Mouse (Mus musculus): ENCODE data around the gene Ap4e1.
A peak's percentile ranks its signal among the peaks of the same experiment; 100 is the strongest.

The Ap4e1 gene

DNA sequence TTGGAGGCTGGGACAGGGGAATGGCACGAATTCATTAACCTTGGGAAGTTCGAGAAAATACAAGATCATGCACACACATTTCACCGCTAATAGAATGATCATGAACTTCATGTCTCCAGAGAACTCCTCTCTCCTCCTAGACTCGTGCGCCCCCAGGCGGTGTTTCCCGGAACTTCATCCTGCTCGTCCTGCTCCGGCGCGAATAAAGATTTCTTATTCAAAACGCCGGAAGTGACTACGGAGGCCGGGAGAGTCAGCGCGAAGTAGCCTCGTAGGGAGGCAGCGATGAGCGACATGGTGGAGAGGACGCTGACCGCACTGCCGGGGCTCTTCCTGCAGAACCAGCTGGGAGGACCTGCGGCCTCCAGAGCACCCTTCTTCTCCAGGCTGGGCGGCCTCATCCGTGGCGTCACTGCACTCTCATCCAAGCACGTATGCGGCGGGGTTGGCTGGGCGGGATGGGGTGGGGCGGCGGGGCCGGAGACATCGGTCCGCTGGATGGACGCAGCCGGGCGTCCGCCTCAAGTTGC is at the start of gene Ap4e1:
Gene Ap4e1, plus strand, starts transcription at position 249 of the 530 bp plus-strand sequence.
- peak; percentile 86 for DNase-seq (ENCODE audit: low spot score)

GRCm38 (mm10) chr2:126961696-126962095 is 46.8 kb upstream of the Ap4e1 start:
- no peak for DNase-seq (ENCODE audit: low spot score)

GRCm38 (mm10) chr2:126977428-126977827 is 31.1 kb upstream of the Ap4e1 start:
- DNase-seq (ENCODE audit: low spot score): no peak

GRCm38 (mm10) chr2:126983221-126983620 is 25.3 kb upstream of the Ap4e1 start:
- DNase-seq (ENCODE audit: low spot score): no peak

GRCm38 (mm10) chr2:126989919-126990318 is 18.6 kb upstream of the Ap4e1 start:
- no peak for DNase-seq (ENCODE audit: low spot score)

GRCm38 (mm10) chr2:126992742-126993141 is 15.8 kb upstream of the Ap4e1 start:
- no peak for DNase-seq (ENCODE audit: low spot score)

- no peak for DNase-seq (ENCODE audit: low spot score)
These were observed 13.9 kb upstream of the Ap4e1 start for GRCm38 (mm10) chr2:126994384-126995166.

GRCm38 (mm10) chr2:126996737-126997136 is 11.8 kb upstream of the Ap4e1 start:
- DNase-seq (ENCODE audit: low spot score): peak; percentile 19

DNA sequence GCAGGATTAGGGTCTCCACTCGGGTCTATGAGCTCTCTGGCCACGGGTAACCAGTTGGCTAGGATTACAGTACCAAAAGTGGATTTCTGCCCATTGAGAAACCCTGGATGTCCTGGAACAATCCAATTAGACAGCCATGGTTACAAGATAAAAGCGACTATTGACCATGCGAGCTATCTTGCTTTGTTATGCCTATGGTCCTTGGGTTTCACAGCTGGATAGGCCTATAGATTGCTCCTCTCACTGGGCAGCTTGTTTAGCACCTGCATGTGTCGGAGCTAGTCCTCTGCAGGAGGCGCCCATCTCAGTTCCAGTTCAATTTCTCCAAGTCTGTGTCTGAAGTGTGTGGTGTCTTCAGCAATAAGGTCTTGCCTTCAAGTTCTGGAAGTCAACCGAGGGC is 10.3 kb upstream of the Ap4e1 start:
- DNase-seq (ENCODE audit: low spot score): no peak

- no peak for DNase-seq (ENCODE audit: low spot score)
These were observed 7.9 kb upstream of the Ap4e1 start for GRCm38 (mm10) chr2:127000406-127001324.

- no peak for DNase-seq (ENCODE audit: low spot score)
These were observed 4.5 kb upstream of the Ap4e1 start for GRCm38 (mm10) chr2:127004046-127004445.

- DNase-seq (ENCODE audit: low spot score): no peak
These were observed 1.7 kb upstream of the Ap4e1 start for GRCm38 (mm10) chr2:127006634-127007370.

GRCm38 (mm10) chr2:127007509-127007908 is 1.0 kb upstream of the Ap4e1 start:
- DNase-seq (ENCODE audit: low spot score): no peak

DNA sequence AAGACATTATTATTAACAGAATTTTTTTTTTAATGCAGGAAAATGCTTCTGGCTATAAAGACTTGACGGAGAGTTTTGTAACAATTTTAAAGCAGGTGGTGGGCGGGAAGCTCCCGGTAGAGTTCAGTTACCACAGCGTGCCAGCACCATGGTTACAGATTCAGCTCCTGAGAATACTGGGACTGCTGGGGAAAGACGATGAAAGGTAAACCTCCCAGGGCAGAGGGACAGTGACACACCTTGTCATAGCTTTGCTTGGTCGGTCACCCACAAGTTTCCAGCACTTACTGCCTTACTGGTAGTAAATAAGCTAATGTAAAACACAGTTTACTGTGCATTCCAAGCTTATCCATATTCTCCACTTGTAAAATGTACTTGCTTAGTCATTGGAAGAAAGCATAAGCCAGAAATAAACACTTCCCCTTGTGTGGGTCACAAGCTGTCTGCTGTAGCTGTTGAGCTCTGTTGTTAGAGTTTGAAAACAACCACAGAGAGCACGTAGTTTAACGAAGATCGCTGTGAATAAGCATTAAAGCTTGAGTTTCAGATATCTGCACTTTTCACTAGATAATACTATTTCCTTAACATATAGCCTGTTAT is 26.6 kb downstream of the Ap4e1 start:
- no peak for DNase-seq (ENCODE audit: low spot score)

- peak; percentile 82 for DNase-seq (ENCODE audit: low spot score)
These were observed 28.8 kb downstream of the Ap4e1 start for GRCm38 (mm10) chr2:127037299-127037698.

- DNase-seq (ENCODE audit: low spot score): no peak
These were observed 53.0 kb downstream of the Ap4e1 start for GRCm38 (mm10) chr2:127061471-127061870.

- DNase-seq (ENCODE audit: low spot score): no peak
These were observed 60.3 kb downstream of the Ap4e1 start for GRCm38 (mm10) chr2:127068806-127069205.

DNA sequence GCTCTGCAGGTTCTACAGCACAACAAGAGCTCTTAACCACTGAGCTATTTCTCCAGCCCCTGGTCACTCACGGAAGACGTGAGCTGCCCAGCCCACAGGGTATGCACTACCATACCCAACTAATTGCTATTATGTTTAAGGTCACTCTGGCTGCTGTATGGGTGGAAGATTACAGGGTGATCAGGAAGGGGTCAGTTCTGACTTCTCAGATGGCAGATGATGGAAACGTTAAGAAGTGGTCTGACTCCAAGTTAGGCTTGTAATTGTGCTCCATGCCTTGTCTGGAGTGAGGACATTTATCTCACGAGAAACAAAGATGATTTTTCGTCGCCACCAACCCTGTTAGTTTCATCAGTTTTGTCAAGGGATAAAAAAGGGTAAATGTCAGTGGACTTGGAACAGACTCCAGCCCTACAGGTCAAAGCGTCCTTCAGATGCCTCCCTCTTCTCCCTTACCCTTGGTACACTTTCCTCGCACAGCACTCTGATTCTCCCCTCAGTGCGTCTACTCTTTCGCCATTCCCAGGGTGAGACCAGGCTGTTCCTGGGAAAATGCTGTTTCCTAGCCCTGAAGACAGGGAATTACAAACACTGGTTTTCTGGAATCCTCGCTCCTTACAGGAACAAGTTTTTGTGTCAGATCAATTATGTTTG is 61.4 kb downstream of the Ap4e1 start:
- no peak for DNase-seq (ENCODE audit: low spot score)

DNA sequence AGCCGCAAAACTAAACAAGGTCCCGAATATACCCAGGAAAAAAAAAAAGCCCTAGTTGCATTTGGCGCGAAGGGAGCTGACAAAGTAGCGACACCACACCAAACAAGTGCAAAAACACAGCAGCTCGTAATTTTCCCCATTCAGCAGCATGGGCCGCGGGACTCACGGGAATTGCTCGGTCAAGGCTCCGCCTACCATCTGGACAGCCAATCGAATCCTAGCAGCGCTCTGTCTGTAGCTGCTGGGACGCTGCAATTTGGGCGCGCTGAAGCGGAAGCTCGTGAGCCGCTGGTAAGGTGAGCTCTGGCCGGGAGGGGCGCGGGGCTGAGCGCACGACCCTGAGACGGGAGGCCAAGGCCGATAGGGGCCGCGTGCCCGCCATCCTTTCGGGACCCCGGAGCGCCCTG is 61.9 kb downstream of the Ap4e1 start, which contains the start of gene Blvra:
Gene Blvra, plus strand, starts transcription at position 231 of the 407 bp plus-strand sequence.
- peak; percentile 80 for DNase-seq (ENCODE audit: low spot score)

DNA sequence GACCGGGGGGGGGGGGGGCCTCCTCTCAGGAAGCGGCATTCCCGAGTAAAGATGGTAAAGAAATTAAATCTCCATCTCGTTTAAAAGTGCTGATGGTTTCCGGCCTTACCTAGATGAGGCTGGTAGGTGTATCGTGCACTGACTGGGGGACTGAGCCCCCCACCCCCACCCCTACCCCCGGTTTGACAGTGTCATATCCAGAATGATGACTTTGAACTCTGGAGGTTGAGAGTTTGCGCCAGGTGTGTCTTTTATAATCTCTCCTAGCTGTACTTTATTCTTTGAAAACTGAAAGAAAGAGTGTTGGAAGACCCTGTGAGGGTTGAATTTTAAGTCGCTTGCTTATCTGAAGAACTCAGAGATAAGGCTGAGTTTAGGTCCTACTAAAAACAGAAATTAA is 62.4 kb downstream of the Ap4e1 start:
- DNase-seq (ENCODE audit: low spot score): no peak

DNA sequence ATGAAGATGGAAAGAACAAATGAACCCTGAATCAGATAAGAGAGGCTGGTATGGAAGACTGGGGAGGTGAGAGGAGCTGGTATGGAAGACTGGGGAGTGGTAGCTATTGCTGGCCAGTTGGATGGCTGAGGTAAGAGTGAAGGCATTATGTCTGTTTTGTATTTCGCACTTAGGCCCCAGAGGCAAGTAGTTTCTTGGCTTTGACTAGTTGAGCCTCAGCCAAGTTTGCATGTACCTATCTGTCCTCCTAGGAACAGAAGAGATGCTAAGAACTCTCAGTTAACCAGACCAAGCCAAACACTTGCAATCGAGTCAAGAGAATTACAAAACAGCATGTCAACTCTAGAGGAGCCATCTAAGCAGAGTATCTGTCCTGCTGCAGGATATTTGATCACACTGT is 65.6 kb downstream of the Ap4e1 start:
- DNase-seq (ENCODE audit: low spot score): no peak

Measured in ovary, adult 18-20 months (tissue).